Mouse (Mus musculus) brown adipose tissue, adult 24 weeks (tissue): ENCODE data around the gene Csdc2. TPM values are rescaled to one million over a fixed set of nuclear protein-coding genes. Genes with fewer than 3 reads are reported as not detected.
"Not testable (repeated sequence)": the region's sequence is repeated elsewhere in the genome, so short reads cannot be mapped to it uniquely, and the experiment has no call there.

Experiments used
- H3K27ac ChIP-seq: fragments of 200-500 bp; replicated peaks from 2 replicates; pipeline ENCODE4 v1.5.1; 2012; ENCODE audit warnings: low read depth, mild to moderate bottlenecking, low read length
- H3K4me1 ChIP-seq: fragments of 200-500 bp; 2 replicates; pipeline ENCODE4 v1.6.1; 2012; ENCODE audit warnings: low read length, mixed read lengths; ENCODE audit not compliant: control insufficient read depth, insufficient read depth, insufficient read length
- H3K4me3 ChIP-seq: fragments of 200-500 bp; 2 replicates; pipeline ENCODE4 v1.5.1; 2012; ENCODE audit warnings: low read depth, mild to moderate bottlenecking, low read length, moderate library complexity; ENCODE audit not compliant: insufficient read depth
- polyA plus RNA-seq: library from polyadenylated mRNA; stranded (reverse); fragments of >200 nt; gene quantifications from 2 replicates; pipeline ENCODE4 v1.2.4, GENCODE M21; 2012; ENCODE audit not compliant: missing spikeins, insufficient read depth, insufficient read length

Gene Csdc2
- not detected in 2 replicates for polyA plus RNA-seq

DNA sequence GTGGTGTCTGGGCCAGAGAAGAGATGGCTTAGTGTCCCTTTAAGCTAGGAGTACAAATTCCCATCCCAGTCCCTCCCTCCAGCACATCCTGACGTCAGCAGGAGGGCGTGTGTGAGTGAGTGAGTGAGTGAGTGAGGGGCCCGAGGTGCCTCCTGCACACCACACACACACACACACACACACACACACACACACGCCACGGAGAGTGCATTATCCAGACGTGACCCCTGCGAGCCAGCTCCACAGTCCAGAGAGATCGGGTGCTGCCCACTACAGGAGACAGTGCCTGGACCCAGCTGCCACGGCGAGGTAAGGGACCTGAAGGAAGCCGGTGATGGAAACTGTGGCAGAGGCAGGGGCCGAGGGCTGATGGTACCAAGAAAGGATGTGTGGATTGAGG, at the start of gene Csdc2:
TSS of gene Csdc2 (plus strand) at position 81 of the 400 bp plus-strand sequence.
- Histone ChIP-seq H3K4me3 (peak within 1 kb of the TSS; percentile 24; the same call in 1 of the 2 replicates), H3K27ac (no peak within 1 kb of the TSS), H3K4me1 (no peaks in the 10 kb centered on the region)

- H3K4me1 ChIP-seq = peaks cover 7% of the 10 kb centered on the region
- 0 out of 2 replicates have a peak overlapping the region, but pooled peaks have one; percentile 21 for H3K27ac ChIP-seq
- H3K4me3 ChIP-seq = no peak overlapping the region
Observed at GRCm38 (mm10) chr15:81886795-81887550, 49.6 kb upstream of the Csdc2 start.

- no peak overlapping the region for H3K4me3 ChIP-seq
- H3K4me1 ChIP-seq = peaks cover 2% of the 10 kb centered on the region
- H3K27ac ChIP-seq = no peak overlapping the region
Observed at GRCm38 (mm10) chr15:81889175-81889574, 47.4 kb upstream of the Csdc2 start.

DNA sequence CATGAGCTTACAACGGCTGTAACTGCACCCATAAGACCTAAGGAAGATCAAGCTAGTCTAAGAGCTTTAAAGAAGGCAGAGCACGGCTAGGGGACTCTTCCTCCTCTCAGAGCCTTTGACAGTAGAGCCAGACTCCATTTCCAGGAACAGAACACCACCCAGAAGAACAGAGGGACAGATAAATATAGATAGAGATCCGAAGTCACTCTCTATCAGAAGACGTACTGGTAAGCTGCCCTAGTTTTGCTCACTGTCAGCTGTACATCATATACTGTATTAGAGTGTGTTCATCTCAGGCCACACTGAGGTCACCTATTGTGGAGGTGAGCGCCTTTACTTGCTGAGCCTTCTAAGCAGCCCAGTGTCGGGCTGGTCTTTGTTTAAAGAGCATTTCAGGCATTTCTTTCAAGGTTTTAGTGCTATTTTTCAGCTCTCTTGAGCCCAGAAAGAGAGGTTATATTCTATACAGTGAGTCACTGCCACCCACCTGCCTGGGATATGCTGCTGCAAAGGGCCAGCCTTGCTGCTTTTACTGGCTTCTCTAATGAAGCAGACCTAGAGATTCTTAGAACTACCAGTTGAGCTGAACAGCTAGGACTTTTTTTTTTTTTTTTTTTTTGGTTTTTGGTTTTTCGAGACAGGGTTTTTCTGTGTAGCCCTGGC, 45.3 kb upstream of the Csdc2 start:
- no peak overlapping the region for H3K27ac ChIP-seq
- H3K4me3 ChIP-seq = no peak overlapping the region
- H3K4me1 ChIP-seq = peaks cover 2% of the 10 kb centered on the region

- no peak overlapping the region for H3K4me3 ChIP-seq
- H3K4me1 ChIP-seq = peaks cover 2% of the 10 kb centered on the region
- 0 out of 2 replicates have a peak overlapping the region, but pooled peaks have one; percentile 45 for H3K27ac ChIP-seq
Observed at GRCm38 (mm10) chr15:81891822-81892580, 44.6 kb upstream of the Csdc2 start.

DNA sequence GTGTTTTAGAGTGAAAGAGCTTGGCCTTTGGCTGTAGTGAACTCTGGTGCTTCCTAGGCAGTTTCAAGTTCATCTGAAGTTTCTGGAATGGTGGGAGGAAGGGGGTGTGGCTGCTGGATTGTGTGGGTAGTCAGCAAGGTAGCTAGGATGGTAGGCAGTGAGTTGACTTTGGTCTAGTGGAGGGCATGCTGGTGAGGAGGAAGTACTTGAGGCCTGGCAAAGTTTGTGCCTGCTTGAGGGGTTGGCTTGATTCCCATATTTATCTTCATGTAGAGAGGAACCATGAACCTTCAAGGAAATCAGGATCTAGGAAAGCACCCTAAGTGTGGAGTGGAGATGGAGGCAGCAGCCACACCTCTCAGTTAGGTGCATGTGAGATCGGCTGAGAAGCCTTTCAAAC, 42.6 kb upstream of the Csdc2 start:
- H3K27ac ChIP-seq = no peak overlapping the region
- H3K4me1 ChIP-seq = no peaks in the 10 kb centered on the region; the same call in 1 of the 2 replicates
- no peak overlapping the region for H3K4me3 ChIP-seq

DNA sequence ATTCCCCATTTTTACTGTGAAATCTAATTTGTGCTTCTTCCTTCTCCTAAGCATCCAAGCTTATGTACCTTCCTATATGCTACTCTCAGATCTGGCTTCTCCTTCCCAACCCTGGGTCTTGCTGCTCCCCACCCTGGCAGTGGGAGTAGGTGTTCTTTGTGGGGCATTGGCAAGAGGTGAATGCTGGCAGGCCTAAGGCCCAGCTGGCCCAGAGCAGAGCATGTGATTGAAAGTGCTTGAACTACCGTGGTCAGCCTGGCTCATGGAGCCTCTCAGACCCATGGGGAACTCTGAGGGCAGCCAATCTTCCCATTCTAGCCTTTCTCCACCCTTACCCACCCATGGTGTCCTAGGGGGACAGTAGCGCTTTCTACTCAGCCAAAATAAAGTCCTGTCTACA, 40.2 kb upstream of the Csdc2 start:
- Histone ChIP-seq H3K4me3 (no peak overlapping the region), H3K4me1 (no peaks in the 10 kb centered on the region; the same call in 1 of the 2 replicates), H3K27ac (no peak overlapping the region)

- Histone ChIP-seq H3K27ac (no peak overlapping the region), H3K4me3 (no peak overlapping the region), H3K4me1 (no peaks in the 10 kb centered on the region; the same call in 1 of the 2 replicates)
Observed at GRCm38 (mm10) chr15:81897607-81898285, 38.8 kb upstream of the Csdc2 start.

DNA sequence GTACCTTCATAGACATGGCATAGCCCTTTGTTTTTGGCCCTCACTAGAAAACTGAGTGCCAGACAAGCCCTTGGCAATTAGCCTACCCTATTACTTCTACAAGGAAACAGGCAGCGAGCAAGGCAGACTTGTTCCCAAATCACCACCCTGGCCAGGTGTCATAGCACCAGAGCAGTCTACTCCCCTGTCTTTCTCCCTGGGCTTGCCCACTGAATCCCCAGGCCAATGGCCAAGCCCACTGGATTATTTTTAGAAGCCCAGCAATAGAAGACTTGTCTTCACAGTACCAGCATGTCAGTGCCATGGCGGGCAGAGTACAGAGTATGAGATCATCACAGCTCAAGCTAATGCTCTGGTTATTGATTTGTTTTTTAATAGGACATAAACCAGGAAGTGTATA, 37.8 kb upstream of the Csdc2 start:
- no peak overlapping the region for H3K4me3 ChIP-seq
- no peak overlapping the region for H3K27ac ChIP-seq
- no peaks in the 10 kb centered on the region; the same call in 1 of the 2 replicates for H3K4me1 ChIP-seq

- Histone ChIP-seq H3K4me3 (no peak overlapping the region), H3K4me1 (no peaks in the 10 kb centered on the region), H3K27ac (no peak overlapping the region)
Observed at GRCm38 (mm10) chr15:81904939-81905338, 31.6 kb upstream of the Csdc2 start.

GRCm38 (mm10) chr15:81907953-81908352, 28.6 kb upstream of the Csdc2 start:
- Histone ChIP-seq H3K4me3 (no peak overlapping the region), H3K4me1 (no peaks in the 10 kb centered on the region), H3K27ac (no peak overlapping the region)

GRCm38 (mm10) chr15:81908767-81909166, 27.8 kb upstream of the Csdc2 start:
- H3K4me3 ChIP-seq, H3K4me1 ChIP-seq, H3K27ac ChIP-seq: not testable (repeated sequence)

GRCm38 (mm10) chr15:81912498-81912897, 24.1 kb upstream of the Csdc2 start:
- Histone ChIP-seq H3K4me1 (no peaks in the 10 kb centered on the region), H3K27ac (no peak overlapping the region), H3K4me3 (no peak overlapping the region)

GRCm38 (mm10) chr15:81914668-81915067, 21.9 kb upstream of the Csdc2 start:
- Histone ChIP-seq H3K4me3 (no peak overlapping the region), H3K4me1 (no peaks in the 10 kb centered on the region), H3K27ac (no peak overlapping the region)

DNA sequence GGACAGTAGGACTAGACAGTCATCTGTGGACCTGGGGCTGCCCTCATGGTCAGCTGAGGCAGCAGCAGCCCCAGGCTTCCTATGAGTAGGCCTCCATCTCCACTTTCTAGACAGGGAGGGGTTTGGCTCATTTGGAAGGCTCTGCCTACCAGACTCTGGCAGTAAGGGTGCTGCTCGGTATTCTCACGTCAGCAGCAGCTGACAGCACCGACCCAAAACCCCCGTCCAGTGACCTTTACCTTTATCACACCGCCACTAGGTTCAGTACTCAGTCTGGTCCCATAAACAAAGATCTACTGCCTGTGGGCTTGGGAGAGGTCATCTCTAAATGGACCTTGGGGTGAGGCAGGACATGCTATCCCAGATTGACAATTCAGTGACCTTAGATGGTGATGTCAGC, 20.9 kb upstream of the Csdc2 start:
- Histone ChIP-seq H3K4me3 (no peak overlapping the region), H3K4me1 (peaks cover 1% of the 10 kb centered on the region; the same call in 1 of the 2 replicates), H3K27ac (no peak overlapping the region)
